Mouse (Mus musculus): ENCODE results near the gene S1pr5.
"Not testable (repeated sequence)": the region's sequence is repeated elsewhere in the genome, so short reads cannot be mapped to it uniquely, and the experiment has no call there.

The S1pr5 gene

DNA sequence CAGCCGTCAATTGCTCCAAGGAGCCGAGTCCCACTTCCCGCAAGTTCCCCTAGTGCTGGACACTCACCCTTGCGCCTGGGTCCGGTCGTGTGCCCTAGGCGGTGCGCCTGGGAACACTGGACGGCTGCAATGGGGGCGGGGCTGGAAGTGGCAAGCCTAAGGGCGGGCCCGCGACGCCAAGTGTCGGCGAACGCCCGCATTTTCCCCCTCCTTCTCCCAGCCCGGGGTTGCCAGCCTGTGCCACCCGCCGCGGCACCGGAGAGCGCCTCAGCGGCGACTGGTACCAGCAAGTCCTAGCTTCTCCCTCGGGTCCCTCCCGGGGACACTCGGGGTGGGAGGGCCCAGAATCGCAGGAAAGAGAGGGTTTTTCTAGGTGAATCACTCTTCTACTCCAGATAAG, at the start of gene S1pr5:
Gene S1pr5, minus strand, starts transcription at position 118 of the 400 bp plus-strand sequence.
- peak; percentile 77 for DNase-seq

DNA sequence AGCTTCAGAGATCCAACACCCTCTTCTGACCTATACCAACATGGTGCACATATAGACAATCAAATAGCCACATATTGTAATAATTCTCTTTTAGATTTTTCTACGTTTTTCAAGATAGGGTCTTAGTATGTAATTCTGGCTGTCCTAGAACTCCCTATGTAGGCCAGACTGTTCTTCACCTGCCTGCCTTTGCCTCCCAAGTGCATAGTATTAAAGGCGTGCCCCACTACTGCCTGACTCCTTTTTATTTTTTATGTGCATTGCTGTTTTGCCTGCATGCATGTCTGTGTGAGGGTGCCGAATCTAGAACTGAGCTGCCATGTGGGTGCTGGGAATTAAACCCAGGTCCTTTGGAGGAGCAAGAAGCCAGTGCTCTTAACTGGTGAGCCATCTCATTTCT, 44.0 kb upstream of the S1pr5 start:
- no peak for DNase-seq

- not testable (repeated sequence) for DNase-seq
These were observed 43.6 kb upstream of the S1pr5 start for GRCm38 (mm10) chr9:21291868-21292267.

DNA sequence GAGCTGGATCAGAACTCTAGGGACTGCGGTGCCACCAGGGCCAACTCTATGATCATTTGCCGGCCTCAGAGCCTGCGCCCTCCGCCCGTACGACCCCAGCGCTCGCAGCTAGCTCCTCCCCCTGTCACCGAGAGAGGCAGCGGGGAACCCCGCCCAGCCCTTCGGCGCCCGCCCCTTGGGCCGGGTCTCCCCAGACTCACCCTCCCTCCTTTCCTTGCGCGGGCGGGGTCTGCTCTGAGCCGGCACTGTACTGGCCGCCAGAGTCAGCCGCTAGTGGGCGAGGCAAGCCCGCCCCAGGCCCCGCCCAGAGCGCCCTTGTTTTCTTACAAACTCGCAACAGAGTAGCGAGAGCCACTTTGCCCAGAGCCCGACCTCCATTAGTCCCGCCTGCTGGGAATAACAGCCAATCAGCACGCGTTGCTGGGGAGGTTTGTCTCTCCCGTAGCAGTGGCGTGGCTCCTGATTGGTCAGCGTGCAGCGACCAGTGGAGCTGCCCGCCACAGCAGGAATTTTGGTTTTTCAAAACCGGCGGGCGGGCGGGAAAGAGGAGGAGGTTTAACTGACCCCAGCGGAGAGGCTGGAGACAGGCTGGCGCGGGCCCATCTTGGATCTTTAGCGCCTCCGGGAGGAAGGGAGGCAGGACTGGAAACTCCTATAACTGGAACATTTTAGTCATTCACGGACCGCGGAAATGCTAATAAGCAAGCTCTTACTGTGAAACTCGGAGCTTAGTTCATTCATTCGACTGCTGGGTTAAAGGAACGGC, 43.0 kb upstream of the S1pr5 start, which contains the start of gene Cdkn2d:
Gene Cdkn2d, minus strand, starts transcription at position 386 of the 766 bp plus-strand sequence.
- peak; percentile 100 for DNase-seq

GRCm38 (mm10) chr9:21290589-21290988, 42.3 kb upstream of the S1pr5 start:
- DNase-seq = no peak

GRCm38 (mm10) chr9:21289337-21289671, 41.1 kb upstream of the S1pr5 start:
- DNase-seq = no peak

DNA sequence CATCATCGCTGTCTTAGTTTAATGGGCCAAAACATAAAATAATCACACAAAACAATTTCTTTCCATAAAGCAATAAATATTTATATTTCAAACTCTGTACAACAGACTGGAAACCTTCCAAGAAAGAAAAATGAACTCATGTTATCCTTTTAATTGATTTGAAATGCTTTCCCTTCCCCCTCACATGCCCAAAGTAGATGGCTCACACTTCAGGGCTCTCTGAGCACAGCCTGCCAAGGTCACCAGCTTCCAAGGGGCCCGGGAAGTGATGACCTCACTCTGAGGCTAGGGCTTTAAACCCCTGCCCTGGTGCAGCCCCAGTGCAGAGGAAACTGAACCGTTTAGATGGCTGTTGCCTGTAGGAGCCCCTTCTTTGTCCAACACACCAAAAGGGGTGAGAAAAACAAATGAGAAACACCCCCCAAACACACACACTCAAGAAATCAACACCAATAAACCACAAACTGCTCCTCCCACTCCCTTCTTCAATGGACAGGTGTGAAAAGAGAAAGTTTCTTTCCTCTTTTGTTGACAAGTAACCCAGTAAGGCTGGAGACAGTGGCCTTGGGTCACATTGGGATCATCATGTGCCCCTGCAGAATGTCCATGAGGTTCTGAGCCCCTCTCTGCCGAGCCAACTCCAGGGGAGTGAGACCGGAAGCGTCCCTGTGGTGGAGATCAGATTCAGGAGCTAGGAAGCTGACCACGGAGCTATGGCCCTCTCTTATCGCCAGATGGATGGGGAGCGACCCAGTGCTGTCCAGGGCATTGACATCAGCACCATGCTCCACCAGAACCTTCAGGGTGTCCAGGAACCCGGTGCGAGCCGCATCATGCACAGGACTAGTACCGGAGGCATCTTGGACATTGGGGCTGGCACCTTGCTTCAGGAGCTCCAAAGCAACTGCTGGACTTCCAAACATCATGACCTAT, 40.4 kb upstream of the S1pr5 start:
- DNase-seq = peak; percentile 37

DNA sequence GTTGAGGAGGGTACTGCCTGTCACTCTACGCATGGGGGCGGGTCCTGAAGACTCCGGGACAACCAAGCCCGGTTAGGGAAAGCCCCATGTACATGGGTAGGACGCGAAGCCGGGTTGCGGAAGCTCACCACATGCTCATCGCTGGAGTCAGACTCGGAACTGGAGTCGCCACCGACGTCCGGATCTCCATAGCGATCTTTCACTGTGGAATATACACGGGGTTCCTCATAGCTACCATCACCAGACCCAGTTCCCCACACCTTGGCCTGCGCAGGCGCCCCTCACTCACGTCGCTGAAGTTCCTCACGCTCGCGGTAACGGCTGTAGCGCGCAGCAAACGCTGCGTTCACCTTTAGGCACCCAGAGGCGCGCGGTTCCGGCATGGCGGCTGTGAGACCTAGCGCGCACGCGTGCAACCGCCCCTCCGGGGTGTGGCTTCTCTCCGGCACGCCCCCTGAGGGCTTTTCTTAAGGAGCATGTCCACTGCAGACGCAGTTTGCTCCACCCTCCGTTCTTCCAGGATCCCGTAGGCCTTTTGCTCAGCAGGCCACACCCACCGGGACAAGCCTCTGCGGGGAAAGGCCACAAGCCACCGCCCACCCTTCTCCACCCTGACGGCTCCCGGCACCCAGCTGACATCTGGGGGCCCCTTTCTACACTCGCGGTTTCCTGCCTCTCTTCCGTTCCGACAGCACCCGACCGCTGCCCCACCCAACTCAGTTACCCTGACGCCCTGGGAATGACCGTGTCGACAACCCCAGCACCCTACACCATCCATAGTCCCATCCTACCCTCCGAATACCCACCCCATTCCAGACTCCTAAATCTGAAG, 39.5 kb upstream of the S1pr5 start, which contains the start of gene Kri1:
Gene Kri1, minus strand, starts transcription at position 399 of the 832 bp plus-strand sequence.
- peak; percentile 100 for DNase-seq

DNA sequence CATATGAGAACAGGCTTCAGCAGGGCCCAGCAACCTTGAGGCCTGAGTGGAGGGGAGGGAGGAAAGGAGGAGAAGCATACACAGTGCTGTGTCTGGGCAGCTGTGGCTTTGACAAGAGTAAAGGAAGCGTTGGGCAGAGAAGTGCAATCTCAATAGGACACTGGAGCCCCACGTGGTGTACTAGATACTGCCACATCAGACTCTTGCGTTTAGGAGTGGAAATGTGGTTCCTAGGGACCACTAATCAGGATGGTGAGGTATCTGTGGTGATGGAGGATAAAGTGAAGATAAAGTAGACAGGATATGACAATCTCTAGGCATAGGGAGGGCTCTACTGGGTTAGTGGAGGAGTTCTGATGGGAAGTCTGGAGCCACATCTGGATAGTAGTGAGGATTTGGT, 38.5 kb upstream of the S1pr5 start:
- DNase-seq = no peak

DNA sequence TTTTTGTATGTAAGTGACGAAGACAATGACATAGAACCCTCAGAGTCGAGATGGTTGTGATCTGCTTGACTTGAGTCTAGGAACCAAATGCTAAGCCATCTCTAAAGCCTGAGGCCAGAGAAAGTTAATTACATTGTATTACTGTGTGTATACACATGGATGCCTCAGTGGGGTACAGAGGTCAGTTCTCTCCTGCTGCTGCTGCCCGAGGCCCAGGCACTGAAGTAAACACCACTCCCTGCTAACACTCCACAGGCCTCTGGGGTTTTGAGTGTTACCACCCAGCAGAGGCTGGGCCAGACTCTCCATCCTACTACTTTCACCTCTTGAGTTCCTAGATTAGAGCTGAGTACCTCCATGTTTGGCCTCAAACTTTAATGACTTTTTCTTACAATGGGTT, 35.8 kb upstream of the S1pr5 start:
- no peak for DNase-seq

DNA sequence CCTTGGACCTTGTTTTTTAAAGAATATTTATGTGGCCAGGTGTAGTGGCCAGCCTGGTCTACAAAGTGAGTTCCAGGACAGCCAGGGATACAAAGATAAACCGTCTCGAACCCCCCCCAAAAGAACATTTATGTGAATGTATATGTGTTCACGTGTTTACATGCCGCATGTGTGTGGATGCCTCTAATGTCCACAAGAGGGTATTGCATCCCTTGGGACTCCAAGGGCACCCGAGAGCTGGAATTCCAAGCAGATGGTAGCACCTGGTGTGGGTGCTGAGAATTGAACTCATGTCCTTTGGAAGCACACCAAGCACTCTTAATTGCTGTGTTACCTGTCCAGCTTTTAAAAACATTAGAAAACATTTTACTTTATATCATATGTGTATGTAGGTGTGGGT, 35.3 kb upstream of the S1pr5 start:
- no peak for DNase-seq

DNA sequence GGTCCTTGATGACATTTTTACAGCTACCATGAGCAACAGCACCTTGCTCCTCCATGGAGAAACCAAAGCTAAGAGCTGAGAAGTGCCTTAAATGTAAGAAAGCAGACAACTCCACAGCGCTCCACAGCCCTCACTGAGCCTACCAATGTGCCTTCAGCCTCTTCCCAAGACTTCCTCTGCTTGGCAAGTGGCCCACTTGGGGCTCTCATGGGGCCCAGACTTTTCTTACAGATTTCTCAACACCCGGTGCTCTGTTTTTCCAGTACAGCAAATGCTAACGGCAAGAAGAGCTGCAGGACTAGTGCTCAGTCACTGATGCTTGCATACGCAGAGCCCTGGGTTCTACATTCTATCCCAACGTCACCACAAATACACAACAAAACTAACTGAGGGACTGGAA, 29.5 kb upstream of the S1pr5 start:
- no peak for DNase-seq

DNA sequence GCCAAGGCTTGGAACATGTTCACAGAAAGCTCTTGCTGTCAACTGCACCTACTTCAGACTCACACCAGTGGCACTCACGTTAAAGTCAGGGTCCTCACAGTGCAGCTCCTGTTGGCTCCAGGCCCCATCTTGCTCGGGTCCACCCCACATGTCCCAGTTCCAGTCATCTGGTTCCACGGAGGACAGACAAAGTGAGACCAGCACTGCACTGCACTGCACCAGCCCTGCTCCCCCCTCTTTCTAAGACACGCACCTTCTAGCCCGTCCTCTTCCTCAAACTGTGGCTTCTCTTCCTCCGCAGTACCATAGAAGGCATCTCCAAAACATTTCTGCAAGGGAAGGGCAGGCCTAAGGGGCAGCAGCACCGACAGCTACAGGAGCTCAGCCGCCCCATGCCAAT, 28.1 kb upstream of the S1pr5 start:
- DNase-seq = no peak

- no peak for DNase-seq
These were observed 27.5 kb upstream of the S1pr5 start for GRCm38 (mm10) chr9:21275727-21276126.

DNA sequence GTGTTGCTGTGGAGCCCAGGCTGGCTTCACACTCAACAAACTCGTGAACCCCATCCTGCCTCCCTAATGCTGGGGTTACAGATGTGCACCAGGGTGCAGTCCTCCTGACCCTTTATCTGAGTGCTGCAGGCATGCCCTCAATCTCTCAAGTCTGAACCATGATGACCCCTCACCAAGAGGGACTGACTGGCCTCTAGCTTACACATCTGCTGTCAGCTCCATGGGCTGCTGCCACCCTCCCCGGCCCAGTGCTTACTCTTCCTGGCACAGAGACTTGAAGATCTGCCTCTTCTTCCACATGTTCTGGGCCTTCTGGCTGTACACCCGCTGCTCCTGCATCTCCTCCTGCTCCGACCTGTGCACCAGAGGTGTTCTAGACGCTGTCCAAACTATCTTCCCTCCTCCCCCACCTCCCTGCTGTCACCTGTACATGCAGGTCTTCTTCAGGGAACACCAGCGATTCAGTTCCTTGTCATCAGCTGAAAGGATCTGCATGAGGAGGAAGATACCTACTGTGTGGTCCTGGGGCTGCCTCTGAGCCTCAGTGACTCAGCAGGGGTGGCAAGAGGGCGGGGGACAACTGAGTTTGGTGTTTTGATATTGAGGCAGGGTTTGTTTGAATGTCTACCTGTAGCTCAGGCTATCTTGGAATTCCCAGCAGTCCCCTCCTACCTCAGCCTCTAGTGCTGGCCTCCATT, 26.9 kb upstream of the S1pr5 start:
- DNase-seq = no peak

DNA sequence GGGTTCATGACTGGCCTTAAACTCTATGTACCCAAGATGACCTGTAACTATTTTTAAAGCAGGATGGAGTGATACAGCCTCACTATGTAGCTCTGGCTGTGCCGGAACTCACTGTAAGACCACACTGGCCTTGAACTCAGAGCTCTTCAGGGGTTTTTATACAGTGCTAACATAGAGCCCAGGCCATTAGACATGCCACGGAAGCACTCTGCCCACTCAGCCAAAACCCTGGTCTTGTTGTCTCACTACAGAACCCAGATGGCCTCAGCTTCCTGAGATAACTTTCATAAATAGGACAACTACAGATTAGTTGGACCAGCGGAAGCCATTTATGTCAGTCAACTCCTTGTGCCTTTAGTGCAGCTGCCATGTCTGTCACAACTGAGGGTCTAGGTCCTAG, 26.1 kb upstream of the S1pr5 start:
- no peak for DNase-seq

- peak; percentile 60 for DNase-seq
These were observed 25.4 kb upstream of the S1pr5 start for GRCm38 (mm10) chr9:21273520-21274228.

DNA sequence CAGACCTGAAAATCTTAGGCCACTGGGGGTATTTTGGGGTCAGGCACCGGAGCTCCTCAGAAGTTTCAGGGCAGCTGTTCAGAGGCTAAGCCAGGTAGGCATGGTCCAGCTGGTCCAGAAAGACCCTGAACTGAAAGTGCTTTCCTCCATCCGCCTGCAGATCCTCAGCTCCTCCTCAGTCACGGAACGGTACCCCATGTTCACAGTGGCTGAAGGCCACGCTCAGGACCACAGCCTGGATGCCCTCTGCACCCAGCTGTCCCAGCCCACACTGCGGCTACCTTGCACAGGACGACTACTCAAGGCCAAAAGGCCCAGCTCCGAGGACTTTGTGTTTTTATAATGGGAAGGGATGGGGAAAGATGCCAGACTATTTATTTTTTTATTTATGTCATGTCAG, 24.9 kb upstream of the S1pr5 start:
- no peak for DNase-seq

DNA sequence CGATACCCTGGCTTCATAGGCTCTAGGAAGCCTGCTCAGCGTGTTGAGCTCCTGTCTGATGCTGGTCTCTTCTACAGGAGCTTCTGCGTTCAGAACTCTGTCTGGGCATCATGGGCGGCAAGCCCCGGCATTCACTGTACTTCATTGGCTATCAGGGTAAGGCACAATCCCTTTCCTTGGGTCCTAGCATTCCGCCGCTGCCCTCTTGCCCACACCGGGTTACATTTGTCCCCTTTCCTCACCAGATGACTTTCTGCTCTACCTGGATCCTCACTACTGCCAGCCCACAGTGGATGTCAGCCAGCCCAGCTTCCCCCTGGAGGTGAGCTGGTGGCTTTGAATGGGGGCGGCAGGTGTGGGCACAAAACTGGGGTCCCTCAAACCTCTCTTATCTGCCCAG, 24.1 kb upstream of the S1pr5 start:
- DNase-seq = no peak

DNA sequence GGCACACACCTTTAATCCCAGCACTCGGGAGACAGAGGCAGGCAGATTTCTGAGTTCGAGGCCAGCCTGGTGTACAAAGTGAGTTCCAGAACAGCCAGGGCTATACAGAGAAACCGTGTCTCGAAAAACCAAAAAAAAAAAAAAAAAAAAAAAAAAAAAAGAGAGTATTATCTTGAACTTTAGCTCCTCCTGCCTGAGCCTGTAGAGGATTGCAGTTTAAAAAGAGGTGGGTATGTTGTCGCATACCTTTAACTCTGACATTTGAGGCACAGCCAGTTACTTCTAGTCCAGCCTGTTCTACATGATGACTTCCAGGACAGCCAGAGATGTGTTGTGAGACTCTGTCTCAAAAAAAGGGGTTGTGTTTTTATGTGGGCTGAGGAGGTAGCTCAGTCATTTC, 21.3 kb upstream of the S1pr5 start:
- DNase-seq = not testable (repeated sequence)

- DNase-seq = no peak
These were observed 20.1 kb upstream of the S1pr5 start for GRCm38 (mm10) chr9:21268305-21268704.

DNA sequence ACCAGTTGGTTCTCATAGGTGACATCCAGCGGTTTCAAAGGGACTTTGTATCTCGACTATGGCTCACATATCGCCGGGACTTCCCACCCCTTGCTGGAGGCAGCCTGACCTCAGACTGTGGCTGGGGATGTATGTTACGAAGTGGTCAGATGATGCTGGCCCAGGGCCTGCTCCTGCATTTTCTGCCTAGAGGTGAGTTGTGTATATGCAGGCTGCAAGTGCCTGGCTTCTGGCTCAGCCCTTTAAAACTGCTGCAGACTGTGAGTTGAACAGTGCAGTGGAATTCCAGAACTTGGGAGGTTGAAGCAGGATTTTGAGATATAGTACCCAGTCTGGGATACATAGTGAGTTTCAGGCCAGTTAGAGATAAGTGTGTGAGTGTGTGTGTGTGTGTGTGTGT, 18.6 kb upstream of the S1pr5 start:
- no peak for DNase-seq

All from lung, postnatal 36 days (tissue).